Mouse (Mus musculus): ENCODE measurements around the gene Nudt16l1.

Gene Nudt16l1

GRCm38 (mm10) chr16:4957446-4957845 lies 18.9 kb downstream of the Nudt16l1 start:
- no peak for DNase-seq (ENCODE audit: low read depth, low spot score)

GRCm38 (mm10) chr16:4960260-4960659 lies 21.7 kb downstream of the Nudt16l1 start:
- no peak for DNase-seq (ENCODE audit: low read depth, low spot score)

GRCm38 (mm10) chr16:4963346-4963745 lies 24.8 kb downstream of the Nudt16l1 start:
- DNase-seq (ENCODE audit: low read depth, low spot score) = no peak

- DNase-seq (ENCODE audit: low read depth, low spot score) = peak; percentile 81
Measured at GRCm38 (mm10) chr16:4963797-4964709, 25.5 kb downstream of the Nudt16l1 start, which contains the start of gene Anks3. Anks3 (minus strand) TSS chr16:4964205.

GRCm38 (mm10) chr16:4964731-4965391 lies 26.3 kb downstream of the Nudt16l1 start:
- DNase-seq (ENCODE audit: low read depth, low spot score) = peak; percentile 18

- no peak for DNase-seq (ENCODE audit: low read depth, low spot score)
Measured at GRCm38 (mm10) chr16:4965392-4966129, 27.0 kb downstream of the Nudt16l1 start.

- no peak for DNase-seq (ENCODE audit: low read depth, low spot score)
Measured at GRCm38 (mm10) chr16:4968426-4968825, 29.9 kb downstream of the Nudt16l1 start.

- DNase-seq (ENCODE audit: low read depth, low spot score) = no peak
Measured at GRCm38 (mm10) chr16:4969055-4969843, 30.7 kb downstream of the Nudt16l1 start.

- no peak for DNase-seq (ENCODE audit: low read depth, low spot score)
Measured at GRCm38 (mm10) chr16:4971626-4972025, 33.1 kb downstream of the Nudt16l1 start.

- DNase-seq (ENCODE audit: low read depth, low spot score) = no peak
Measured at GRCm38 (mm10) chr16:4974521-4974920, 36.0 kb downstream of the Nudt16l1 start.

- no peak for DNase-seq (ENCODE audit: low read depth, low spot score)
Measured at GRCm38 (mm10) chr16:4976180-4976579, 37.6 kb downstream of the Nudt16l1 start.

GRCm38 (mm10) chr16:4978275-4979051 lies 39.9 kb downstream of the Nudt16l1 start:
- DNase-seq (ENCODE audit: low read depth, low spot score) = no peak

- DNase-seq (ENCODE audit: low read depth, low spot score) = no peak
Measured at GRCm38 (mm10) chr16:4979755-4980380, 41.3 kb downstream of the Nudt16l1 start.

GRCm38 (mm10) chr16:4984717-4985116 lies 46.2 kb downstream of the Nudt16l1 start:
- no peak for DNase-seq (ENCODE audit: low read depth, low spot score)
